Mouse (Mus musculus) kidney, adult 2 months (tissue): ENCODE measurements around the gene Olfr1008. TPM values are rescaled to one million over a fixed set of nuclear protein-coding genes. Genes with fewer than 3 reads are reported as not detected.
"Not testable (repeated sequence)": the region's sequence is repeated elsewhere in the genome, so short reads cannot be mapped to it uniquely, and the experiment has no call there.

Experiments used
- DNase-seq: peaks from one replicate; pipeline ENCODE4 v3.0.0; 2021
- H3K27ac ChIP-seq: fragments of 200-500 bp; 2 replicates; pipeline ENCODE4 v1.5.1; 2012; ENCODE audit warnings: low read depth, low read length, control low read depth, inconsistent platforms; ENCODE audit not compliant: insufficient read depth
- H3K27me3 ChIP-seq: fragments of 200-500 bp; replicated peaks from 2 replicates; pipeline ENCODE4 v1.6.1; 2012; ENCODE audit warnings: mild to moderate bottlenecking, moderate library complexity, low read length, inconsistent platforms; ENCODE audit not compliant: control insufficient read depth, insufficient read depth
- H3K36me3 ChIP-seq: fragments of 200-500 bp; 2 replicates; pipeline ENCODE4 v1.6.1; 2012; ENCODE audit warnings: mild to moderate bottlenecking, moderate library complexity, low read length, inconsistent platforms; ENCODE audit not compliant: control insufficient read depth, insufficient read depth
- H3K4me1 ChIP-seq: fragments of 200-500 bp; 2 replicates; pipeline ENCODE4 v1.6.1; 2011; ENCODE audit warnings: low read length; ENCODE audit not compliant: control insufficient read depth, insufficient read depth
- H3K4me3 ChIP-seq: fragments of 200-500 bp; 2 replicates; pipeline ENCODE4 v1.5.1; 2011; ENCODE audit warnings: mild to moderate bottlenecking, low read depth, low read length, control low read depth; ENCODE audit not compliant: insufficient read depth
- CTCF ChIP-seq: fragments of 200-500 bp; conservative IDR thresholded peaks from 2 replicates; pipeline ENCODE4 v1.5.1; 2011; ENCODE audit warnings: low read depth, mild to moderate bottlenecking, control low read depth, low read length, moderate library complexity, mixed read lengths; ENCODE audit not compliant: insufficient read depth, insufficient read length
- POLR2A ChIP-seq: fragments of 200-500 bp; IDR thresholded peaks from one replicate; pipeline ENCODE4 v1.6.1; 2011; ENCODE audit warnings: low read depth, low read length, control low read depth
- WGBS: fragments of 180-500 bp; shearing (Covaris S2); methylation state at CpG from one replicate; pipeline ENCODE4 v1.1.7; 2018; 5-methylcytosine and 5-hydroxymethylcytosine counted together
- polyA plus RNA-seq: library from polyadenylated mRNA; depleted of rRNA; stranded (reverse); fragments of >200 nt; gene quantifications from 2 replicates; pipeline ENCODE4 v1.2.3, GENCODE M21; 2012; rRNA removed

Olfr1008 gene
- polyA plus RNA-seq, result not detected in 2 replicates

DNA sequence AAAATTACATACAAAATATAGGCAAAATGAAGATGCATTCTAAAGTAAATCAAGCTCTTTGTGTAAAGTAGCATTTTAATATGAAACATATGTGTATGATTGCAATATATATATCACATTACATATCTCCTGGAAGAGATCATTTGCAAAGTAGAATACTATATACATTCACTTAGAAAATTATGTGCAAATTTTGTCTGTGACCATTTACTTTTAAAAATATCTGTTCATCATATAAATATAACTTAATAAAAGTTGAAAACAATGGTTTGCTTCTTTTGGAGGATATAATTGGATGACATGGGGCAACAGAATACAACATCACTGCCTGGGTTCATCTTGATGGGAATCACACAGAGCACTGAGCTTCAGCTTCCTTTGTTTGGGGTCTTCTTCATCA, at the start of gene Olfr1008:
Gene Olfr1008, plus strand, starts transcription at position 301 of the 400 bp plus-strand sequence.
- Histone ChIP-seq H3K27ac (no peak within 1 kb of the TSS), H3K4me3 (no peak within 1 kb of the TSS), H3K36me3 (no peaks in the 10 kb centered on the region), H3K27me3 (no peaks in the 10 kb centered on the region), H3K4me1 (no peaks in the 10 kb centered on the region)
- TF ChIP-seq CTCF (no peak), POLR2A (no peak)
- DNase-seq, result no peak

DNA sequence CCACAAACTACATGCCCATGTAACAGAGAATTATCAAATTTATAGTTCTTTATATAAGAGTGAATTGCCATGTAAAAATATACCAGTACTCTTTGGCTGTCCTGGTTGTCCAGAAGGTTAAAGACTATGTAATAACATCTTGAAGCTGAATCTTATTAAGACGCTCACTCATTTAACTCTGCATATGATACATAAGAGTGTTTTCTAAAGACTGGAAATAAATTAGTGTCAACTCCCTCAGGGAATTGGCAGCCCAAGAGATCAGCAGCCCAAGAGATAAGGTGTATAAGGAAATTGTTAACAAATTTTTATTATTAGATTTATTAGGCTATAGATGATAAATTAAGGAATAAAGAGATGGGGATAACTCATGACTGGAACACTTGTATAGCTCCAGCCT, 38.6 kb upstream of the Olfr1008 start, which contains the start of gene Olfr1002:
Gene Olfr1002, minus strand, starts transcription at position 101 of the 400 bp plus-strand sequence.
- whole genome bisulfite sequencing, result 80% methylated on average over 1 of the region's 1 CpGs
- TF ChIP-seq POLR2A (no peak), CTCF (no peak)
- DNase-seq, result no peak

DNA sequence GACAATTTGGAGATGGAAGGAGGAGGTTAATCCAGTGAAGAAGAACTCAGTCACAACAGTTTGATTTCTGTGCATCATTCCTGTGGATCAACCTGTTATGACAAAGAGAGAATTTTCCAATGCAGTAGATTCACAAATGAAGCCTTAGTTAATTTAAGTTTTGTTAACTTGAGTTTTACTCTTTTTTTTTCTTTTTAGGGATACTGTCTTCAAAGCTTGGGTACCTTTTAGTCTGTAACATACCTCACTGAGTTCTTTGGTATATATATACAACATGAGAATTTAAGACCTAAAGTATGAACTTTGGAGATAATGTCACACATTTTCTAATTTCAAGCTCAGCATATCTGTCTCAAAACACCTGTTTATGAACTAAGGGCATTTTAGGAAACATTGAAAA, 24.9 kb upstream of the Olfr1008 start, which contains the start of gene Olfr154:
Gene Olfr154, minus strand, starts transcription at position 101 of the 400 bp plus-strand sequence.
- not testable (repeated sequence) for H3K4me1 ChIP-seq, DNase-seq, H3K36me3 ChIP-seq, H3K4me3 ChIP-seq, H3K27me3 ChIP-seq, H3K27ac ChIP-seq

More for the DNA sequence above, 38.6 kb upstream of the Olfr1008 start, which contains the start of gene Olfr1002:
- Histone ChIP-seq H3K27me3 (no peaks in the 10 kb centered on the region), H3K4me3 (no peak within 1 kb of the TSS), H3K27ac (no peak within 1 kb of the TSS), H3K4me1 (no peaks in the 10 kb centered on the region), H3K36me3 (no peaks in the 10 kb centered on the region)

DNA sequence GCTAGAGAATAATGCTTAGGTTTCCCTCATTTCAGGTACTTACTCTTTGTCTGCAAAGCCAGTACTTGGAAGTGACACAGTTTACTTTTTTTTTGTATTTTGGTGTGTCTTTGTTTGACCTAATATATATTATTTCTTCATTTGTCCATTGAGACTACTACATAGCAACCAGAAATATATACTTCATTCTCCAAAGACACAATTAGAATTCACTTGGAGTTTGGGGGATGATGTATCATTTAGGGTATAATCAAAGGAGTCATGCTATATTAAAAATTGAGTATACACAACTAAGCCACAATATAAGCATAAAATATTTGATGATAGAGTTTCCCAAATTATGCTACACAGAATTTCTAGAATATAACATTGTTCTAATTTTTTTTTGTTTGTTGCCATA, 10.6 kb upstream of the Olfr1008 start, which contains the start of gene Olfr1006:
Gene Olfr1006, minus strand, starts transcription at position 101 of the 400 bp plus-strand sequence.
- Histone ChIP-seq H3K4me3 (no peak within 1 kb of the TSS), H3K4me1 (no peaks in the 10 kb centered on the region), H3K27ac (no peak within 1 kb of the TSS), H3K27me3 (no peaks in the 10 kb centered on the region), H3K36me3 (no peaks in the 10 kb centered on the region)
- no peak for DNase-seq
- TF ChIP-seq POLR2A (no peak), CTCF (no peak)

DNA sequence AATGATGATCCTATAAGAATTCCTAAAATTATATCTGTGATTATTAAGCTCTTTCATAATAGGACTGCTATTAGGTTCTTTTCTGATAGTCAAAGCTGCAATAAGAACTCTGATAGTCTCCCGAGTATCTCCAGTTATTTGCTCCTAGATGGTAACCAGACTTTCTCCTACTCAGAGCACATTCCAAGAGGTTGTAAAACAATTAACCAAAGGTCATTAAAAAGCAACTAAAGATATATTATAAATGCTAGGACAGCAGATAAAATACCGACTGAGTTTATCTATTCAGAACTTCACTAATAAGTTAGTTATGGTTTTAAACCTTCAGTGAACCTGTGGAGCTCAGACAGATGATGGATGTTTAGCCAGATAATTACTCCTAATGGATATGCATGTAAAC, 21.4 kb downstream of the Olfr1008 start:
- DNase-seq, H3K27ac ChIP-seq, H3K4me3 ChIP-seq, H3K36me3 ChIP-seq, H3K4me1 ChIP-seq, H3K27me3 ChIP-seq: not testable (repeated sequence)
- whole genome bisulfite sequencing, result 34% methylated on average over 2 of the region's 2 CpGs

DNA sequence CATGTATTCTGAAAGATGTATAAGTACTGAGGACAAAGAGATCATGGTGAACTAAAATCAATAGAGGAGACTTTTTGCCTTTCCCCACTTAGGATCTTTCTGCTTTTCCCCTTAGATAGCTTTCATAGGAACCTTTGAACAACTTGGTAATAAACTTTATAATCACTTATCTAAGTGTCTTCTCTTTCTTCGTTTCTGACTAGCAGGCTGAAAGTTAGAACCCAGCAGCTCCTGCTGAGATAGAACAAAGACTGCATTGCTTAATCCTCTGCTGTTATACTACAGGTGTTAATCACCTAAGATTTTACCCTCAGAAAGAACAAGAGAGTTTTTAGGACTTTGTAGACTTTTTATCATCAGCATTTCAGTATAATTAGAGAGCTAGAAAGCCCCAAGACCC, 21.9 kb downstream of the Olfr1008 start:
- no peak overlapping the region for H3K4me3 ChIP-seq
- no peaks in the 10 kb centered on the region; the same call in 1 of the 2 replicates for H3K27me3 ChIP-seq
- no peaks in the 10 kb centered on the region for H3K4me1 ChIP-seq
- WGBS, result 15% methylated on average over 1 of the region's 1 CpGs
- no peak overlapping the region for H3K27ac ChIP-seq
- H3K36me3 ChIP-seq, result no peaks in the 10 kb centered on the region
- no peak for TF ChIP-seq POLR2A
- no peak for DNase-seq

DNA sequence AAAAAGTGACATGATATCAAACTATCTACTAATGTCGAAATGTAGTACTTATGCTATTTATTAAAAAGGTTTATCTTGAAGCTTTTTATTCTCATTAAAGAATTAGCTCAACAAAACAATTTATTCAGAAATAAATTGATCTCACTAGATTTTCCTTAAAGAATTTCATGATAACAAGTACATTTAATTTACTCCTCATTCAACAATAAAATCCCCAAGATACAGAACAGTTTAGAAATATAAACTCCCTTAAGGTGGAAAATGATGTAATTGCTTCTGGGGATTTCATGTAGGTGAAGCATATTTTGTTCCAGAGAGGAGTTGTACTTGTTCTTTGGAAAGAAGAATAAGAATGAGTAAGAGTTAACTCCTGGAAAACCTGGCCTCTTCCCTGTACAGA, 25.9 kb downstream of the Olfr1008 start, which contains the start of gene Olfr1009:
Gene Olfr1009, plus strand, starts transcription at position 301 of the 400 bp plus-strand sequence.
- no peak for DNase-seq
- no peaks in the 10 kb centered on the region for H3K36me3 ChIP-seq
- no peak within 1 kb of the TSS for H3K27ac ChIP-seq
- no peak within 1 kb of the TSS for H3K4me3 ChIP-seq
- no peaks in the 10 kb centered on the region; the same call in 1 of the 2 replicates for H3K27me3 ChIP-seq
- 88% methylated on average over 1 of the region's 1 CpGs for WGBS
- no peaks in the 10 kb centered on the region for H3K4me1 ChIP-seq
- no peak for TF ChIP-seq POLR2A
- TF ChIP-seq CTCF, result no peak

DNA sequence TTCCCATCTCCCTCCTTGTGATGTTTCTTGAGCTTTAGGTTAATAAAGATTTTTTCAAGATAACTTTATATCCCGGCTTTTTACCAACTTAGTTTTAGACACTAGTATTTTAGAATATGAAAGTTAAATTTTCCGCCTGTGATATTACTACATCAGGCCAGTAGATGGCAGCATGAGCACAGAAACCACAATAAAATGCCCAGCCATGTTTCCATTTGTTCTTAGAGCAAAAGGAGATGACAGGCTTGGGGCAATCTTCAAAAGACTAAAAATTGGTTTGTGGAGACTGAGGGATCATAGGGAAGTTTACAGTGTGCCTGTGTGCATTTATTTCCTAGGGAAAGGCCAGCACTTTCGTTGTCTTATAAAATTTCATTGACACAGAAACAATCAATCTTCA, 36.6 kb downstream of the Olfr1008 start:
- TF ChIP-seq CTCF (no peak), POLR2A (no peak)
- 10% methylated on average over 3 of the region's 3 CpGs for WGBS
- DNase-seq, result peak; percentile 7
- Histone ChIP-seq H3K27ac (no peak overlapping the region), H3K36me3 (no peaks in the 10 kb centered on the region), H3K4me3 (no peak overlapping the region), H3K4me1 (no peaks in the 10 kb centered on the region), H3K27me3 (no peaks in the 10 kb centered on the region)

Other genes starting within 250 kb of the Olfr1008 start
- gene Olfr995, start 245.8 kb upstream of the Olfr1008 start, polyA plus RNA-seq, result not detected in 2 replicates
- gene 4833423E24Rik, start 170.4 kb upstream of the Olfr1008 start, polyA plus RNA-seq, result not detected in 2 replicates
- gene Olfr996, start 110.2 kb upstream of the Olfr1008 start, polyA plus RNA-seq, result not detected in 2 replicates
- not detected in 2 replicates for gene Olfr998, start 100.5 kb upstream of the Olfr1008 start, polyA plus RNA-seq
- gene Olfr1000, start 77.5 kb upstream of the Olfr1008 start, polyA plus RNA-seq, result not detected in 2 replicates
- not detected in 2 replicates for gene Olfr1002, start 38.7 kb upstream of the Olfr1008 start, polyA plus RNA-seq
- not detected in 2 replicates for gene Olfr154, start 25.0 kb upstream of the Olfr1008 start, polyA plus RNA-seq
- gene Olfr1006, start 10.7 kb upstream of the Olfr1008 start, polyA plus RNA-seq, result not detected in 2 replicates
- gene Olfr1009, start 26.0 kb downstream of the Olfr1008 start, polyA plus RNA-seq, result not detected in 2 replicates
- not detected in 2 replicates for gene Olfr1012, start 73.3 kb downstream of the Olfr1008 start, polyA plus RNA-seq
- not detected in 2 replicates for gene Olfr1013, start 77.7 kb downstream of the Olfr1008 start, polyA plus RNA-seq
- not detected in 2 replicates for gene Olfr1014, start 83.3 kb downstream of the Olfr1008 start, polyA plus RNA-seq
- gene Olfr1015, start 92.6 kb downstream of the Olfr1008 start, polyA plus RNA-seq, result not detected in 2 replicates
- gene Olfr1016, start 113.1 kb downstream of the Olfr1008 start, polyA plus RNA-seq, result not detected in 2 replicates
- gene Olfr1018, start 129.0 kb downstream of the Olfr1008 start, polyA plus RNA-seq, result not detected in 2 replicates
- gene Olfr1019, start 156.1 kb downstream of the Olfr1008 start, polyA plus RNA-seq, result not detected in 2 replicates
- gene Olfr1020, start 157.6 kb downstream of the Olfr1008 start, polyA plus RNA-seq, result not detected in 2 replicates
- gene Olfr1022, start 179.2 kb downstream of the Olfr1008 start, polyA plus RNA-seq, result not detected in 2 replicates
- not detected in 2 replicates for gene Olfr1023, start 196.2 kb downstream of the Olfr1008 start, polyA plus RNA-seq
- not detected in 2 replicates for gene Olfr1024, start 215.6 kb downstream of the Olfr1008 start, polyA plus RNA-seq
- not detected in 2 replicates for gene Olfr1025-ps1, start 225.8 kb downstream of the Olfr1008 start, polyA plus RNA-seq
- not detected in 2 replicates for gene Olfr1026, start 232.1 kb downstream of the Olfr1008 start, polyA plus RNA-seq